Mouse (Mus musculus): ENCODE results near the gene Atp10b. TPM values are rescaled to one million over a fixed set of nuclear protein-coding genes. Genes with fewer than 3 reads are reported as not detected.

Atp10b gene
- total and polyA plus RNA-seq, 3 experiments = not detected

GRCm38 (mm10) chr11:43239804-43240203, 90.1 kb downstream of the Atp10b start:
- in situ Hi-C loops (cut with MboI; ENCODE audit: low pct_ligation_motif_present, low pct_unique_long_range_greater_than_20kb, low sequenced_read_pairs) = no loop called here
- Histone ChIP-seq H3K9me3 (replicated peaks; ENCODE audit: low read length) (no peaks in the 10 kb centered on the region), H3K4me1 (ENCODE audit: control insufficient read depth in 1 of 2, insufficient read depth in 2 of 2) (no peaks in the 10 kb centered on the region), H3K9ac (ENCODE audit: insufficient read depth, low read depth) (no peak overlapping the region), H3K36me3 (replicated peaks in 1 of 2; ENCODE audit: control insufficient read depth in 1 of 2, insufficient read depth in 1 of 2, low read length in 1 of 2) (no peaks in the 10 kb centered on the region), H3K27ac (ENCODE audit: insufficient read depth, low read depth) (no peak overlapping the region), H3K4me3 (replicated peaks in 1 of 3; ENCODE audit: low read depth in 2 of 3, low read length in 2 of 3, poor library complexity in 1 of 3) (no peak overlapping the region), H3K4me2 (ENCODE audit: insufficient read depth, low read depth, poor library complexity, severe bottlenecking) (no peak overlapping the region), H3K79me2 (replicated peaks; ENCODE audit: control insufficient read depth, extremely low read depth, insufficient read depth, poor library complexity, severe bottlenecking) (no peaks in the 10 kb centered on the region), H3K27me3 (replicated peaks) (no peaks in the 10 kb centered on the region)
- no peak for DNase-seq (ENCODE audit: extremely low read depth)
- dilution Hi-C loops (cut with MboI; ENCODE audit: extremely low pct_ligation_motif_present, extremely low pct_unique_long_range_greater_than_20kb, low sequenced_read_pairs) = no loop called here
- TF ChIP-seq MAFK (IDR thresholded peaks at IDR 0.05; ENCODE audit: insufficient replicate concordance, low read length) (peak; percentile 95), POLR2A (IDR thresholded peaks at IDR 0.05; ENCODE audit: low read depth, low read length) (no peak)

GRCm38 (mm10) chr11:43253034-43253433, 103.4 kb downstream of the Atp10b start:
- H3K79me2 ChIP-seq (replicated peaks; ENCODE audit: control insufficient read depth, extremely low read depth, insufficient read depth, poor library complexity, severe bottlenecking) = no peaks in the 10 kb centered on the region
- H3K9me3 ChIP-seq (replicated peaks; ENCODE audit: low read length) = no peaks in the 10 kb centered on the region
- H3K9ac ChIP-seq (ENCODE audit: insufficient read depth, low read depth) = no peak overlapping the region
- H3K4me2 ChIP-seq (ENCODE audit: insufficient read depth, low read depth, poor library complexity, severe bottlenecking) = no peak overlapping the region
- in situ Hi-C loops (cut with MboI; ENCODE audit: low pct_ligation_motif_present, low pct_unique_long_range_greater_than_20kb, low sequenced_read_pairs) (no loop called here), dilution Hi-C loops (cut with MboI; ENCODE audit: extremely low pct_ligation_motif_present, extremely low pct_unique_long_range_greater_than_20kb, low sequenced_read_pairs) (no loop called here)
- no peaks in the 10 kb centered on the region for H3K4me1 ChIP-seq (ENCODE audit: control insufficient read depth in 1 of 2, insufficient read depth in 2 of 2)
- no peaks in the 10 kb centered on the region for H3K36me3 ChIP-seq (replicated peaks in 1 of 2; ENCODE audit: control insufficient read depth in 1 of 2, insufficient read depth in 1 of 2, low read length in 1 of 2)
- DNase-seq (ENCODE audit: extremely low read depth) = no peak
- no peak overlapping the region for H3K27ac ChIP-seq (ENCODE audit: insufficient read depth, low read depth)
- no peak overlapping the region for H3K4me3 ChIP-seq (replicated peaks in 1 of 3; ENCODE audit: low read depth in 2 of 3, low read length in 2 of 3, poor library complexity in 1 of 3)
- TF ChIP-seq SIN3A (IDR thresholded peaks at IDR 0.05; ENCODE audit: low read length) (no peak), IRF4 (IDR thresholded peaks at IDR 0.05; ENCODE audit: low read depth, low read length) (no peak), ETS1 (conservative IDR thresholded peaks at IDR 0.05; ENCODE audit: low read depth, low read length) (no peak), ZC3H11A (IDR thresholded peaks at IDR 0.05; ENCODE audit: low read depth, low read length) (no peak)
- H3K27me3 ChIP-seq (replicated peaks) = no peaks in the 10 kb centered on the region

GRCm38 (mm10) chr11:43255262-43255661, 105.6 kb downstream of the Atp10b start:
- Histone ChIP-seq H3K27me3 (replicated peaks) (no peaks in the 10 kb centered on the region), H3K9me3 (replicated peaks; ENCODE audit: low read length) (no peaks in the 10 kb centered on the region), H3K4me1 (ENCODE audit: control insufficient read depth in 1 of 2, insufficient read depth in 2 of 2) (no peaks in the 10 kb centered on the region), H3K9ac (ENCODE audit: insufficient read depth, low read depth) (no peak overlapping the region), H3K36me3 (replicated peaks in 1 of 2; ENCODE audit: control insufficient read depth in 1 of 2, insufficient read depth in 1 of 2, low read length in 1 of 2) (no peaks in the 10 kb centered on the region), H3K79me2 (replicated peaks; ENCODE audit: control insufficient read depth, extremely low read depth, insufficient read depth, poor library complexity, severe bottlenecking) (no peaks in the 10 kb centered on the region), H3K4me3 (replicated peaks in 1 of 3; ENCODE audit: low read depth in 2 of 3, low read length in 2 of 3, poor library complexity in 1 of 3) (no peak overlapping the region), H3K4me2 (ENCODE audit: insufficient read depth, low read depth, poor library complexity, severe bottlenecking) (no peak overlapping the region), H3K27ac (ENCODE audit: insufficient read depth, low read depth) (no peak overlapping the region)
- dilution Hi-C loops (cut with MboI; ENCODE audit: extremely low pct_ligation_motif_present, extremely low pct_unique_long_range_greater_than_20kb, low sequenced_read_pairs) = no loop called here
- no peak for DNase-seq (ENCODE audit: extremely low read depth)
- TF ChIP-seq ELF1 (IDR thresholded peaks at IDR 0.05; ENCODE audit: low read depth, low read length) (no peak), UBTF (IDR thresholded peaks at IDR 0.05; ENCODE audit: low read depth, low read length) (no peak)
- in situ Hi-C loops (cut with MboI; ENCODE audit: low pct_ligation_motif_present, low pct_unique_long_range_greater_than_20kb, low sequenced_read_pairs) = no loop called here

GRCm38 (mm10) chr11:43257291-43257690, 107.6 kb downstream of the Atp10b start:
- no peak for DNase-seq (ENCODE audit: extremely low read depth)
- dilution Hi-C loops (cut with MboI; ENCODE audit: extremely low pct_ligation_motif_present, extremely low pct_unique_long_range_greater_than_20kb, low sequenced_read_pairs) (no loop called here), in situ Hi-C loops (cut with MboI; ENCODE audit: low pct_ligation_motif_present, low pct_unique_long_range_greater_than_20kb, low sequenced_read_pairs) (no loop called here)
- Histone ChIP-seq H3K27ac (ENCODE audit: insufficient read depth, low read depth) (no peak overlapping the region), H3K9ac (ENCODE audit: insufficient read depth, low read depth) (no peak overlapping the region), H3K4me2 (ENCODE audit: insufficient read depth, low read depth, poor library complexity, severe bottlenecking) (no peak overlapping the region), H3K4me3 (replicated peaks in 1 of 3; ENCODE audit: low read depth in 2 of 3, low read length in 2 of 3, poor library complexity in 1 of 3) (no peak overlapping the region), H3K4me1 (ENCODE audit: control insufficient read depth in 1 of 2, insufficient read depth in 2 of 2) (no peaks in the 10 kb centered on the region), H3K9me3 (replicated peaks; ENCODE audit: low read length) (no peaks in the 10 kb centered on the region), H3K27me3 (replicated peaks) (no peaks in the 10 kb centered on the region), H3K36me3 (replicated peaks in 1 of 2; ENCODE audit: control insufficient read depth in 1 of 2, insufficient read depth in 1 of 2, low read length in 1 of 2) (no peaks in the 10 kb centered on the region), H3K79me2 (replicated peaks; ENCODE audit: control insufficient read depth, extremely low read depth, insufficient read depth, poor library complexity, severe bottlenecking) (no peaks in the 10 kb centered on the region)
- no peak for TF ChIP-seq TBP (conservative IDR thresholded peaks at IDR 0.05; ENCODE audit: low read depth, low read length)
- no peak for TF ChIP-seq ZMIZ1 (IDR thresholded peaks at IDR 0.05; ENCODE audit: low read depth, low read length)
- TF ChIP-seq MAFK (IDR thresholded peaks at IDR 0.05; ENCODE audit: insufficient replicate concordance, low read length) = no peak
- no peak for TF ChIP-seq ZKSCAN1 (IDR thresholded peaks at IDR 0.05; ENCODE audit: borderline replicate concordance, low read depth, low read length)
- TF ChIP-seq CHD1 (IDR thresholded peaks at IDR 0.05; ENCODE audit: low read depth, low read length) = no peak
- TF ChIP-seq ETS1 (conservative IDR thresholded peaks at IDR 0.05; ENCODE audit: low read depth, low read length) = no peak
- no peak for TF ChIP-seq BHLHE40 (IDR thresholded peaks at IDR 0.05; ENCODE audit: low read depth, low read length)
- TF ChIP-seq MAZ (IDR thresholded peaks at IDR 0.05; ENCODE audit: low read depth, low read length) = no peak
- no peak for TF ChIP-seq GABPA (IDR thresholded peaks at IDR 0.05; ENCODE audit: insufficient replicate concordance, low read depth, low read length)
- no peak for TF ChIP-seq SMC3 (IDR thresholded peaks at IDR 0.05; ENCODE audit: low read depth, low read length)
- TF ChIP-seq ELF1 (IDR thresholded peaks at IDR 0.05; ENCODE audit: low read depth, low read length) = no peak
- TF ChIP-seq HCFC1 (IDR thresholded peaks at IDR 0.05; ENCODE audit: low read depth, low read length) = no peak
- TF ChIP-seq CTCF (conservative IDR thresholded peaks at IDR 0.05 in 1 of 2, IDR thresholded peaks at IDR 0.05 in 1 of 2; ENCODE audit: low read depth in 2 of 2, low read length in 2 of 2) = no peak
- TF ChIP-seq CHD2 (IDR thresholded peaks at IDR 0.05; ENCODE audit: low read length) = no peak
- no peak for TF ChIP-seq RAD21 (IDR thresholded peaks at IDR 0.05; ENCODE audit: low read depth, low read length)
